ENCODE assay signal across 23 mouse cellular contexts in genomic region chr11:113245666-113246065, GRCm38 (mm10).
DNase-seq lines count a peak whose midpoint lies in the region; ATAC-seq and TF ChIP-seq lines count a peak whose summit lies in the region.
"Had no signal": no experiment of that assay in that cellular context is flagged by ENCODE, and none has a peak within 500 bp of the region (broad histone marks: within the 10 kb centered on the region; RNA-seq: fewer than 3 reads in every experiment).

No protein-coding gene starts in this region.

- H3K9me3 ChIP-seq in forebrain, embryonic 14.5 days (replicated peaks; ENCODE audit: control insufficient read depth, low read length), result no peaks in the 10 kb centered on the region
- H3K9me3 ChIP-seq in forebrain, embryonic 16.5 days (ENCODE audit: control insufficient read depth, low read length), result no peaks in the 10 kb centered on the region
- no peaks in the 10 kb centered on the region for H3K9me3 ChIP-seq in kidney, postnatal 0 days (replicated peaks; ENCODE audit: low read length)
- no peaks in the 10 kb centered on the region for H3K9me3 ChIP-seq in midbrain, embryonic 13.5 days
- H3K9me3 ChIP-seq: forebrain, embryonic 10.5 days; heart, embryonic 15.5 days; intestine, embryonic 15.5 days; liver, embryonic 15.5 days had no signal

- no peak overlapping the region; the same call in 1 of the 2 replicates for H3K27ac ChIP-seq in forebrain, embryonic 14.5 days (ENCODE audit: low read depth, low read length)
- no peak overlapping the region for H3K27ac ChIP-seq in forebrain, embryonic 16.5 days (ENCODE audit: low read length)
- peak overlapping the region; percentile 25; the same call in 1 of the 2 replicates for H3K27ac ChIP-seq in kidney, postnatal 0 days
- H3K27ac ChIP-seq in midbrain, embryonic 13.5 days, result peak overlapping the region; percentile 37
- H3K27ac ChIP-seq: forebrain, embryonic 10.5 days; heart, adult 2 months; heart, embryonic 15.5 days; intestine, embryonic 15.5 days; liver, embryonic 15.5 days; macrophage had no signal

- no peaks in the 10 kb centered on the region for H3K36me3 ChIP-seq in forebrain, embryonic 14.5 days (ENCODE audit: control insufficient read depth, insufficient read depth, low read length)
- no peaks in the 10 kb centered on the region for H3K36me3 ChIP-seq in forebrain, embryonic 16.5 days (ENCODE audit: control insufficient read depth, insufficient read depth)
- no peaks in the 10 kb centered on the region for H3K36me3 ChIP-seq in kidney, postnatal 0 days (ENCODE audit: insufficient read depth, low read length)
- H3K36me3 ChIP-seq in midbrain, embryonic 13.5 days, result no peaks in the 10 kb centered on the region
- H3K36me3 ChIP-seq: forebrain, embryonic 10.5 days; heart, embryonic 15.5 days; intestine, embryonic 15.5 days; liver, embryonic 15.5 days had no signal

- H3K4me3 ChIP-seq in forebrain, embryonic 14.5 days (ENCODE audit: low read depth, low read length), result no peak overlapping the region
- no peak overlapping the region for H3K4me3 ChIP-seq in forebrain, embryonic 16.5 days (replicated peaks; ENCODE audit: low read length)
- no peak overlapping the region for H3K4me3 ChIP-seq in kidney, postnatal 0 days (replicated peaks; ENCODE audit: low read depth, low read length)
- no peak overlapping the region for H3K4me3 ChIP-seq in midbrain, embryonic 13.5 days (replicated peaks)
- H3K4me3 ChIP-seq: forebrain, embryonic 10.5 days; heart, adult 2 months; heart, embryonic 15.5 days; intestine, embryonic 15.5 days; liver, embryonic 15.5 days had no signal

- DNase-seq in forebrain, embryonic 14.5 days (ENCODE audit: low spot score), result peak; percentile 13
- peak; percentile 47 for DNase-seq in kidney, postnatal 0 days (ENCODE audit: low spot score)
- DNase-seq in kidney, postnatal 10 days, result no peak
- peak; percentile 68 for DNase-seq in brain, embryonic 14.5 days (ENCODE audit: low read depth)
- DNase-seq in thymus, postnatal 4 days, result no peak
- DNase-seq: adrenal gland, postnatal 25 days; cerebellum, adult 11-12 months; cerebellum, postnatal 14 days; embryo, embryonic 11 days; gastrocnemius, postnatal 25 days; heart, adult 2 months; heart, postnatal 4 days; right cerebral cortex, postnatal 14 days; thymus, adult 18-20 months had no signal

- TF ChIP-seq CTCF in kidney, postnatal 0 days (IDR thresholded peaks at IDR 0.05; ENCODE audit: low read depth), result no peak
- no peak for TF ChIP-seq CTCF in brain, embryonic 14.5 days (IDR thresholded peaks at IDR 0.05; ENCODE audit: borderline replicate concordance, extremely low read depth, insufficient read depth, insufficient read length)

- 81% methylated on average over 10 of the region's 10 CpGs for WGBS in forebrain, embryonic 14.5 days
- 70% methylated on average over 10 of the region's 10 CpGs for WGBS in forebrain, embryonic 16.5 days
- 42% methylated on average over 10 of the region's 10 CpGs for WGBS in kidney, postnatal 0 days
- WGBS in midbrain, embryonic 13.5 days, result 63% methylated on average over 10 of the region's 10 CpGs

- H3K4me2 ChIP-seq in forebrain, embryonic 14.5 days (ENCODE audit: low read length), result no peak overlapping the region
- no peak overlapping the region for H3K4me2 ChIP-seq in forebrain, embryonic 16.5 days (ENCODE audit: low read length)
- H3K4me2 ChIP-seq in kidney, postnatal 0 days (ENCODE audit: low read length), result no peak overlapping the region
- H3K4me2 ChIP-seq in midbrain, embryonic 13.5 days (replicated peaks), result no peak overlapping the region
- H3K4me2 ChIP-seq: heart, embryonic 15.5 days; intestine, embryonic 15.5 days; liver, embryonic 15.5 days had no signal

- no peak for ATAC-seq in forebrain, embryonic 14.5 days
- ATAC-seq in forebrain, embryonic 16.5 days, result no peak
- no peak for ATAC-seq in kidney, postnatal 0 days (replicated peaks; ENCODE audit: low FRiP score, low read depth)
- peak; percentile 56 for ATAC-seq in midbrain, embryonic 13.5 days
- ATAC-seq in CD4-positive, CD25-positive, alpha-beta regulatory T cell, adult 4 months, result no peak

- no peak for TF ChIP-seq POLR2A in brain, embryonic 14.5 days (IDR thresholded peaks at IDR 0.05; ENCODE audit: borderline replicate concordance, extremely low read depth, insufficient read depth, insufficient read length, poor library complexity, severe bottlenecking)

- no peak overlapping the region for H3K9ac ChIP-seq in forebrain, embryonic 14.5 days (ENCODE audit: low read length)
- H3K9ac ChIP-seq in forebrain, embryonic 16.5 days (replicated peaks; ENCODE audit: low read depth, low read length), result no peak overlapping the region
- no peak overlapping the region for H3K9ac ChIP-seq in kidney, postnatal 0 days (ENCODE audit: low read depth, low read length)
- H3K9ac ChIP-seq in midbrain, embryonic 13.5 days (replicated peaks), result no peak overlapping the region
- H3K9ac ChIP-seq: heart, embryonic 15.5 days; intestine, embryonic 15.5 days; liver, embryonic 15.5 days had no signal

- no peaks in the 10 kb centered on the region for H3K4me1 ChIP-seq in forebrain, embryonic 14.5 days (ENCODE audit: control insufficient read depth, insufficient read depth, low read length)
- H3K4me1 ChIP-seq in forebrain, embryonic 16.5 days (replicated peaks; ENCODE audit: control insufficient read depth, insufficient read depth, low read length), result no peaks in the 10 kb centered on the region
- H3K4me1 ChIP-seq in kidney, postnatal 0 days (replicated peaks; ENCODE audit: insufficient read depth, low read length), result peaks cover 6% of the 10 kb centered on the region; the same call in 1 of the 2 replicates
- H3K4me1 ChIP-seq in midbrain, embryonic 13.5 days (replicated peaks), result peaks cover 4% of the 10 kb centered on the region; the same call in 1 of the 2 replicates
- H3K4me1 ChIP-seq: heart, embryonic 15.5 days; intestine, embryonic 15.5 days; liver, embryonic 15.5 days had no signal

- no peaks in the 10 kb centered on the region for H3K27me3 ChIP-seq in forebrain, embryonic 14.5 days (replicated peaks; ENCODE audit: control insufficient read depth, insufficient read depth, low read length)
- H3K27me3 ChIP-seq in forebrain, embryonic 16.5 days (replicated peaks; ENCODE audit: control insufficient read depth, insufficient read depth, low read length), result no peaks in the 10 kb centered on the region
- no peaks in the 10 kb centered on the region for H3K27me3 ChIP-seq in kidney, postnatal 0 days (ENCODE audit: insufficient read depth, low read length)
- peaks cover 8% of the 10 kb centered on the region for H3K27me3 ChIP-seq in midbrain, embryonic 13.5 days
- H3K27me3 ChIP-seq: CH12.LX; heart, embryonic 15.5 days; intestine, embryonic 15.5 days; liver, embryonic 15.5 days had no signal

Comparison
In these comparisons a context has a peak if more than half of its experiments do, and no peak if none do; other contexts are left out.
1. DNase-seq: peak in forebrain, embryonic 14.5 days (single experiment), kidney, postnatal 0 days (single experiment) and brain, embryonic 14.5 days (single experiment); none in kidney, postnatal 10 days (single experiment) and thymus, postnatal 4 days (single experiment).
2. H3K27ac ChIP-seq: peak in kidney, postnatal 0 days (single experiment) and midbrain, embryonic 13.5 days (single experiment); none in forebrain, embryonic 14.5 days (single experiment) and forebrain, embryonic 16.5 days (single experiment).